Mouse (Mus musculus) embryonic fibroblast, embryonic 13.5 days (primary cell): ENCODE data around the gene Dhx34.

ENCODE experiments used
- CTCF ChIP-seq: IDR thresholded peaks from 2 replicates; pipeline ENCODE4 v1.5.1; 2011; ENCODE audit warnings: mild to moderate bottlenecking, control low read depth, low read length, moderate library complexity, borderline replicate concordance; ENCODE audit not compliant: insufficient read depth
- POLR2A ChIP-seq: IDR thresholded peaks from 2 replicates; pipeline ENCODE4 v1.6.1; 2011; ENCODE audit warnings: low read depth, mild to moderate bottlenecking, control low read depth, low read length, moderate library complexity

- TF ChIP-seq CTCF = no peak
- no peak for TF ChIP-seq POLR2A
These were observed 19.1 kb upstream of the Dhx34 start for GRCm38 (mm10) chr7:16240978-16241303.
